Mouse (Mus musculus): ENCODE results near the gene Nup133.
"Not testable (repeated sequence)": the region's sequence is repeated elsewhere in the genome, so short reads cannot be mapped to it uniquely, and the experiment has no call there.

Gene Nup133

GRCm38 (mm10) chr8:123948942-123949685, at the start of gene Nup133:
Nup133 (minus strand) TSS chr8:123949265.
- peak; percentile 99 for DNase-seq

DNA sequence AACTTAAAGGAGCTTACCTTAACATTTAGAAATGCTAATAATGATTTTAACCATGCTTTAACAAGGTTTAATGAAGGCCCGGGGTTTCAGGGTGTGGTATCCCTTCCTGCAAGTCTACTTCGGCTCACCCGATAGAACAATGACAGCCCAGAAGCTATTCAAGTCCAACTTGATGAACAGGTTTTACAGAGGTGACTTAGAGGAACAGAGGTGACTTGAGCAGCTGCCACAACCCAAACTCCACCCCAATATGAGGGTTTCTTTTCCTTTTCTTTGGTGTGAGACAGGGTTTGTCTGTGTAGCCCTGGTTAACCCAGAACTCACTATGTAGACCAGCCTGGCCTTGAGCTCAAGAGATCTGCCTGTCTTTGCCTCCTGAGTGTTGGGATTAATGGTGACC, 44.9 kb upstream of the Nup133 start:
- DNase-seq: no peak

GRCm38 (mm10) chr8:123993597-123993996, 44.5 kb upstream of the Nup133 start:
- no peak for DNase-seq

- DNase-seq: no peak
Observed at GRCm38 (mm10) chr8:123992587-123992986, 43.5 kb upstream of the Nup133 start.

DNA sequence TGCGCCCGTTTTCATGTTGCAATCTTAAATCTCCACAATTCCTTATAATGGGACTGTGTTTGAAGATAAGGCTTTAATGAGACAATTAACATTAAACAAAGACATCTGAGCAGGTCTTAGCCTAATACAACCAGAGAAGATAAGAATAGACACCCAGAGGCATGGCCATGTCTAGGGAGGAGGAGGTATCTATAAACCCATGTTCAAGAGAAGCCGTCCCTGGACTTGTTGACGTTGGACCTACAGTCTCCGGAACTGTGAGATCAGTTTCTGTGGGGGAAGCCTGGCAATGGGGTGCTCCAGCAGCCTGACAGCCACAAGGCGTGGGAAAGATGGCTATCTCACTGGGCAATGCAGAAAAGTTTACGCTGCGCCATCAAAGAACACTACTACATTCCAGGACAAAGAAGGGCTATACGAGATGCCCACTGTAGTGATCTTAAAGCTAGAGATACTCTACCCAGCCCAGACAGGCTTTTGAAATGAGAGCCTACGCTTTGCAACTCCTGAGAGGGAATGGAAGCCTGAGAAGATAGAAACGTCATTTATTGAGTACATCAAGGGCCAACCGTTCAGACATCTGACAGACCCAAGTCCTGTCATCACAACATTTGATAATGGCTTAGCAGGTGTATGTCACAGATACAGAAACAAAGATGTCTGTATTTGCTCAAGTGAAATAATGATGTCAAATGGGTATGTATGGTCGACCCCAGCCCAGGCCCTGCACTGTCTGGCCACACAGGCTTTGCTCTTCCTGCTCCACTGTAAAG, 41.4 kb upstream of the Nup133 start:
- no peak for DNase-seq

GRCm38 (mm10) chr8:123989128-123989527, 40.1 kb upstream of the Nup133 start:
- DNase-seq: no peak

DNA sequence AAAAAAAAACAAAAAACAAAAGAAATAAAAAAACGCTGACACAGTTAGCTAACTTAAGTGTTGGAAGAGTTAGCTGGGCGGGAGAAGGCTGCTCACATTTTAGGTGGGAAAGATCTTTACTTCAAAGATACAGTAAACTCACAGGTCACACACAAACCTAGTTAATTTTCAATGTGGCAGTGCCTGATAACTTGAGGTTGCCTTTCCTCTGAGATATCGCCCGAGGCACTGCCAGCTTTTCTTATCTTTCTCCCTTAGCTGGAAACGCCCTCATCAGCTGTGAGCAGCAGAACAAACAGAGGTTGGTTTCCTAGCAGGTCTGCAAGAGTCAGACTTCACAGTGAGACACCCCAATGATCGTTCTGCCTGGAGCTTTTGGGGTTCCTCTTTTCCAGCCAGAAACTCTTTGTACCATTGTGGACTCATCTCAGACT, 39.6 kb upstream of the Nup133 start:
- DNase-seq: no peak

DNA sequence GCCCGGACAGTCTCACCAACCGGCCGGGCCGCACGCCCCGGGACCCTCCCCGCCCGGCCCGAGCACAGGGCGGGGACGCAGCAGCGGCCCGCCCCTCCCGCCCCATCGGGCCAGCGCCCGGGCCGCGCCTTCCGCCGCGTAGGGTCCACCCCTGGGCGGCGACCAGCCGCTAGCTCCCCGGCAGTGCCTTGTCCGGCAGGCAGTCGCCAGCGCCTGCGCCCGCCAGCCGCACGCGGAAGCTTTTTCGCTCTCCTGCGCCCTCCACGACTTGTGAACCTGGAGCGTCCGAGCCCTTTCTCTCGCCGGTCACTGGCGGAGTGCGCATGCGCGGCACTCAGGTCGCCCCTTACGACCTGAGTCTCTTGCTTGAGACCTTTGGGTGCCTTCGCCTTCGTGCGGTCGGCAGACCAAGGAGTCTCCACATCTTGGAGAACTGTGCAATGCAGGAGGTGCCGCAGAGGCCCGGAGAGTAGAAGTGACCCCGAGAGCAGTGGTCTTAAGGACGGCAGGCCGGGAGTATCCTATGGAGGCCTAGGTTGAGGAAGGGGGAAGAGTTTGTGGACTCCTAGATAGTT, 33.8 kb upstream of the Nup133 start, which contains the start of gene Abcb10:
Gene Abcb10 (minus strand): TSS at position 297 of the 575 bp plus-strand sequence.
- DNase-seq: peak; percentile 91

- DNase-seq: no peak
Observed at GRCm38 (mm10) chr8:123982291-123982793, 33.3 kb upstream of the Nup133 start.

GRCm38 (mm10) chr8:123981674-123982073, 32.6 kb upstream of the Nup133 start:
- DNase-seq: no peak

DNA sequence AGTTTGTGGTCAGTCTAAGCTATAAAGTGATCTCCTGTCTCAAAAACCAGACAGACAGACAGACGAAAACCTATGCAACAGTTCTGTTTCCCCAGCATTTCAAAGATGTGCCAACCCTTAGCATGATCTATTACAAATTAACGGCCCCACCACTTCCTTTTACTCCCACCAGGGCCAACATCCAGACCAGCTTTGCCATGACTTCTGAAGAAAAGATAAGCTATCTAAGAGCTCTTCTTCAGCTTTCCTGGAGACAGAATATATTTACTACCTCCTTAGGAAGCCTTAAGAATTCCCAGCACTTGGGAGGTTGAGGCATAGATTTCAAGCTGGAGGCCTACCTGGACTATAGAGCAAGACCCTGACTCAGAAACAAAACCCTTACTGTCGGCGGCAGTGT, 31.2 kb upstream of the Nup133 start:
- no peak for DNase-seq

DNA sequence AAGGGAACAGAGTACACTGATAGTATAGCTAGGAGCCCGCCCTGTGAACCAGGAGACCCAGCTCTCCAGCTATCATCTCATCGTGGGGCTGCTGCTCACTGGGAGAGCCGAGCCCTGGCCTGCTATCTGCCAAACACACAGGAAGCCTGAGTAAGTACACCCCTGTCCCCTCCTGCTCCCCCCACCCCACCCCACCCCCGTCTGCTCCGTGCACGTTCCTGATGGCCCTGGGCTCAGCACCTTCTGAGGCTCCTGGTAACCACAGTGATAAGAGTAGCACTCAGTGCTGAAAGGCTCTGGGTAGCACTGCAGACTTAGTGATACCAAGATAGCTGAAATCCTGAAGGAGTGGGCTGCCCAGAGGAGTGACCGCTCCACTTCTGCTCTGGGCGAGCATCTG, 29.9 kb upstream of the Nup133 start:
- no peak for DNase-seq

GRCm38 (mm10) chr8:123978166-123978838, 29.2 kb upstream of the Nup133 start:
- no peak for DNase-seq

DNA sequence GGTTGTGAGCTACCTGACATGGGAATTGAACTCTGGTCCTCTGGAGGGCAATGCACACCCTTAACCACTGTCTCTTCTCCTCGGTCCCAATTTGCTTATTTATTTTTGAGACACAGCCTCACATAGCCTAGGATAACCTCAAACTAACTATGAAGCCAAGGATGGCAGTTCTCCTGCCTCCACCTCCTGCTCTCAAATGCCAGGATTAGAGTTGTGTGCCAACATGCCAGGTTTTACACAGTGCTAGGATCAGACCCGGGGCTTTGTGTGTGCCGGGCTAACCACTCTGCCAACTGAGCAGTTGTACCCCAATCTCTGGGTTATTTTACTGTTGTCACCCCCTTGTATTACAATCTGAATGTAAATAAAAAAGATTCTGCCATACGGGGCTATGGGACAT, 28.4 kb upstream of the Nup133 start:
- DNase-seq: no peak

- DNase-seq: no peak
Observed at GRCm38 (mm10) chr8:123973495-123973894, 24.4 kb upstream of the Nup133 start.

DNA sequence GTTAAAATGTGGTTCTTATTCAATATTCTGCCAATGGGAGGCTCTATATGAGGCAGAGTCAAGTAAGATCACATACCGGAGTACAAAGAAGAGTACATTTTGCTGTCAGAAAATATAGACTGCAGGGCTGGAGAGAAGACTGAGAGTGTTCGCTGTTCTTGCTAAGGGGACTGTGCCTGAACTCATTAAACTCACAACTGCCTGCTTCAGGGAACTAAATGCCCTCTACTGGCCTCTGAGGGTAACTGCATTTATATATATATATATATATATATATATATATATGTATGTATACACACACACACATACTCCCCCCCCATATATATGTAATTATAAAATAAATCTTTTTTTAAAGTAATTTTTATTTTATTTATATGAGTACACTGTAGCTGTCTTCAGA, 17.8 kb upstream of the Nup133 start:
- DNase-seq: peak; percentile 52

DNA sequence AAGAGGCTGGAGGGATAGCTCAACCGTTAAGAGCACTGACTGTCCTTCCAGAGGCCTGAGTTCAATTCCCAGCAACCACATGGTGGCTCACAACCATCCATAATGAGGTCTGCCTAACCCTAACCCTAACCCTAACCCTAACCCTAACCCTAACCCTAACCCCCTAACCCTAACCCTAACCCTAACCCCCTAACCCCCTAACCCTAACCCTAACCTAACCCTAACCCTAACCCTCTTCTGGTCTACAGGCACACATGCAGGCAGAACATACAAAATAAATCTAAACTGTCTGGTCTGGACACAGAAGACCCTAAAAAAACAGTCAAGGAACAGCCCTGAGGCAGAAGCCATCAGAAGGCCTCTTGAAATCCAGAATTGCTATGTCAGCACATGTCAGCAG, 12.3 kb upstream of the Nup133 start:
- DNase-seq: no peak

DNA sequence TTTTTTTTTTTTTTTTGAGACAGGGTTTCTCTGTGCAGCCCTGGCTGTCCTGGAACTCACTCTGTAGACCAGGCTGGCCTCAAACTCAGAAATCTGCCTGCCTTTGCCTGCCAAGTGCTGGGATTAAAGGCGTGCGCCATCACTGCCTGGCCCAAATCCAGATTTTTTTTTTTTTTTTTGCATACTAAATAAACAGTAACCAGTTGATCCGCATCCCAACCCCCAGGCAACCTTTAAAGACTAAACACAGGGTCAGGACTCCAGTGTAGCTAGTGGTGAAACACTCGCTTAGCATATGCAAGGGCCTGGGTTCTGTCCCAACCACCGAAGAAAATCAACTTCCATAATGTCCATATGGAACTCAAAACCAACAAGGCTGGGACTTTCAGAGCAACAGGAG, 11.5 kb upstream of the Nup133 start:
- DNase-seq: not testable (repeated sequence)

- no peak for DNase-seq
Observed at GRCm38 (mm10) chr8:123960056-123960455, 11.0 kb upstream of the Nup133 start.

GRCm38 (mm10) chr8:123959473-123959872, 10.4 kb upstream of the Nup133 start:
- no peak for DNase-seq

GRCm38 (mm10) chr8:123958130-123958529, 9.1 kb upstream of the Nup133 start:
- DNase-seq: no peak

GRCm38 (mm10) chr8:123954246-123954645, 5.2 kb upstream of the Nup133 start:
- no peak for DNase-seq

DNA sequence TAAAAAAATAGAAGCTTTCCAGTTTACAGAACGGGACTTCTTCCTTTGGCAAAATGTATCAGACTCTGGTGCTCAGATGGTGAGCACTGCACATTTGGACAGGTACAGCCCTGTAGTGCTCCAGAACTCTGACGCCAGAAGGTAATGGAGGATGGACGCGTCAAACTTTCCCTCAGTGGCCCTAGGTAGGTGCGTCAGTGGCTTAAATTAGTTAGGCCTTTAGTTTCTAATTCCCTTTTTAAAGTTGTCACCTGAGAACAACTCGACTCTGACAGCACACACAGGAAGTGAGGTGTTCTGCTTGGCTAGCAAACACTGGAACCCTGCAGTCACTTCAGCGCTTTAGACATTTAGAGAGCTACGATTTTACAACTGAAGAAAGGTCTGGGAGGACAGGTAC, 4.6 kb upstream of the Nup133 start:
- no peak for DNase-seq

Data from retina, postnatal 1 day (tissue).